Mouse (Mus musculus): Measurements from ENCODE around the gene 1110032A03Rik.

1110032A03Rik gene

DNA sequence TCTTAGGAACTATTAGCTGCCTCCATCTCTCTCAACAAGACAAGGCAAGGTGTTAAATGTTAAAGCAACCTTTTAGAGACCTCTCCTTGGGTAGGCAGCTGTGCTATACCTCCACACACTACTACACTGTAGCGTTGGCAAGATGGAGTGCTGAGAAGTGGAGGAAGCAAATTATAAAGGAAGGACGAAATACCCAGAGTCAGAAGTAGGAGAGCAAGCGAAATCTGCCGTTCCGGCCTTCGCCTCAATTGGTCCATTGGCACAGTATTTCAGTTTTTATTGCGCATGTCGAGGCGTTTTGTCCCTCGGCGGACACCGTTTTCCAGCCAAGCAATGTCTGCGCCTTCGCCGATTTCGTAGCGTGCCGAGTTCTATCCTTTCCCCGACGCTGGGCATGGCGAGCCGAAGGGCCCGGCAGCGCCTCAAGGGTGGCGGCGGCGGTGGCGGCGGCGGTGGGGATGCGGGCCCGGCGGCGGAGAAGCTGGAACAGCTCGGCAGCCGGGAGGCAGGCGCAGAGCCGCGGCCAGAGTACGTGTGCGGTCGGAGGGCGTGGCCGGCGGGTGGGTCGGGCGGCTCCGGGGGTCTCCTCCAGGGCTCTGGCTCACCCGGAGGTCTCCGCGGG, at the start of gene 1110032A03Rik, which contains the start of gene Alg9:
TSS of gene 1110032A03Rik (minus strand) at position 530 of the 622 bp plus-strand sequence.
TSS of gene Alg9 (plus strand) at position 29 of the 622 bp plus-strand sequence.
- DNase-seq (ENCODE audit: low read depth, low spot score), result peak; percentile 89

GRCm38 (mm10) chr9:50823779-50824453, 48.6 kb upstream of the 1110032A03Rik start:
- no peak for DNase-seq (ENCODE audit: low read depth, low spot score)

GRCm38 (mm10) chr9:50822216-50822615, 46.9 kb upstream of the 1110032A03Rik start:
- DNase-seq (ENCODE audit: low read depth, low spot score), result no peak

DNA sequence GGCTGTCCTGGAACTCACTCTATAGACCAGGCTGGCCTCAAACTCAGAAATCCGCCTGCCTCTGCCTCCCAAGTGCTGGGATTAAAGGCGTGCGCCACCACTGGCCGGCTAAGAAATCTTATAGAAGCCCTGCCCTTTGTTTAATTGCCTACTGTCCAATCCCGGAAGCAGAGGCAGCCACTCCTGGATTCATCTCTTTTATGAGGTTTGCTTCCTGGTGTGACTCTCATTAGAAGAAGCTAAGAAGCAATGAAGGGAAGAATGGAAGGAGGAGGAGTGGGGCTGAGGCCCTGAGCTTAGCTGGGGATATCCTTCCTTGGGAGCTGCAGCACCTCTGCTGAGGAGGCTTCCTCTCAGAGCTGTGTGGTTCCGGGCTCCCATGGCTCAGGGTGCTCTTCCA, 46.3 kb upstream of the 1110032A03Rik start:
- DNase-seq (ENCODE audit: low read depth, low spot score), result no peak

DNA sequence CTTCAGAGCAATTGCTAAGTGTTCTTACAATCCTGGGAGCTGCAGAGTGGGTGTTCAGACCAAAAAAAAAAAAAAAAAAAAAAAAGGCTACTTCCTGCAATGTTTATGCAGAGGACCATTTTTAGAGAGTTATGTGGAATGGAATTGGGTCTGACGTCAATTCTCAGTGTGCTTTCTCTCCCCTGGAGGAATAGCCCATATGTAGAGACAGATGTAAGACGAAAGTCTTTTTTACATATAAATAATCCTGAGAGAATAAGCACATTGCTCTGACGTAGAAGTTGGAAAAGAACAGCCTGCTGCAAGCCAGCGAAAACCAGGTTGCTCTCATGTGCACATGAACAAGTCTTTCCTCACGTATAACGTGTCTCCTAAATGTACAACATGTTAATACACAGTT, 44.4 kb upstream of the 1110032A03Rik start:
- DNase-seq (ENCODE audit: low read depth, low spot score), result no peak

- DNase-seq (ENCODE audit: low read depth, low spot score), result no peak
Observed at GRCm38 (mm10) chr9:50818050-50818449, 42.7 kb upstream of the 1110032A03Rik start.

GRCm38 (mm10) chr9:50816512-50816911, 41.2 kb upstream of the 1110032A03Rik start:
- no peak for DNase-seq (ENCODE audit: low read depth, low spot score)

DNA sequence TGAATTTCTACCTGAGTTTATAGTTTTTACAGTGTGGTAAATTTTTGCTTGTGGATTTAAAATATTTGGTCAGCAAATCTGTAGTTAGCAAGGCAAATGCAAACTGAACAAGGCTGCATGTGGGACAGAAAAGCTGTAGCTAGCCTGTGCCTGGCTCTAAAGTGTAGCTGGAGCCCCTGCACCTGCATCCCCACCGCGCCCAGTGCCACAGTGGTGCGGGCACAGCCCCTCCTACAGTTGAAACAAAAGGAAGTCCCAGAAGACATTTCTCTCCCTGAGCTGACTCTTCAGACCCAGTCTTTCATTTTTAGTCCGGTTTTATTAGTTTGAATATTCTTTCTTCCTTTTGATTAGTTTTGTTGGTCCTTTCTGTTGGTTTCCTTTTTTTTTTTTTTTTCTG, 40.3 kb upstream of the 1110032A03Rik start:
- no peak for DNase-seq (ENCODE audit: low read depth, low spot score)

DNA sequence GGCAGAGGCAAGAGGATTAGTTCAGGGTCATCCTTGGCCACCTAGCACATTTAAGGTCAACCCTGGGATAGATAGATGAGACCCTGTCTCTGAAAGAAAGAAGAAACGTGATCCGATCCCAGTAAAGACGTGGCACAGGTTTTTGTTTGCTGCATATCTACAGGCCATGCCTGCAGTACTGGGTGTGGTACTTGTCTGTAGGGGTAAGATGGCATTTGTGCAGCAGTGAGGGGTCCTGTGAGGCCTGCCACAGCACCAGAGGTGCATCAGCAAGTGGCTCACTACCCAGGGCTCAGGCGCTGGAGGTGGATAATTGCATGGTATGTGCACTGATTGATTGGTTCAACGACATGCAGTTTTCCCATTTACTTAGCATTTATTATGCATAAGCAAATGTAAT, 38.5 kb upstream of the 1110032A03Rik start:
- DNase-seq (ENCODE audit: low read depth, low spot score), result no peak

DNA sequence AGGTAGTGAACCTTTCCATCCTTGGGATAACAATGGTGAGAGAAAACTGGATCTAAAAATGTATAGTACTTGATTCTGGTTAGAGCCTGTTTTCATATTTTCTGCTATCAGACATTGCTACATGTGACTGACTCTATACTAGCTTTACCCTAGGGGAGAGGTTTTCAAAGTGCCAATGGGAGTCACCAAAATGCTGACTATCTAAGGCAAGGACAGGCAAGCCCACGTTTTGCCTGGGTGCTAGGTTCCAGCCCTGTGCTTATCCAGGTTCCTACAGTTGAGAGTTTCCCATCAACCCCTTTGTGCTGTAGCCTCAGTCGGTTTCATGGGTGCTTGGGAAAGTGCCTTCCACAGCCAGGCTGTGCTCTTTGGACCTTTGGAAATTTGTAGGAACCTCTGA, 36.4 kb upstream of the 1110032A03Rik start:
- no peak for DNase-seq (ENCODE audit: low read depth, low spot score)

DNA sequence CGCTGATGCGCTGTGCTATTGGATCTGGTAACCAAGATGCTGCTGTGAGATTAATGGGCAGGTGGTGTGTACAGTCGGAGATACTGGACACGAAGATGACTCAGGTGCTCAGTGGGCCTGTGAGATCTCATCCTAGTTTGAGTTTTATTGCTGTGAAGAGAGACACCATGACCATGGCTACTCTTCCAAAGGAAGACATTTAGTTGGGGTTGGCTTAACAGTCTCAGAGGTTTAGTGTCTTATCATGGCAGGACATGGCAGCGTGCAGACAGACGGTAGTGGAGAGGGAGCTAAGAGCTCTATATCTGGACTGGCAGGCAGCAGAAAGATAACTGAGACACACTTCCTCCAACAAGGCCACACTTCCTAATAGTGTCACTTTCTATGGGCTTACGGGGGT, 35.9 kb upstream of the 1110032A03Rik start:
- DNase-seq (ENCODE audit: low read depth, low spot score), result no peak

- DNase-seq (ENCODE audit: low read depth, low spot score), result no peak
Observed at GRCm38 (mm10) chr9:50809146-50809545, 33.8 kb upstream of the 1110032A03Rik start.

- DNase-seq (ENCODE audit: low read depth, low spot score), result no peak
Observed at GRCm38 (mm10) chr9:50808471-50808870, 33.2 kb upstream of the 1110032A03Rik start.

- no peak for DNase-seq (ENCODE audit: low read depth, low spot score)
Observed at GRCm38 (mm10) chr9:50803055-50803671, 27.8 kb upstream of the 1110032A03Rik start.

- DNase-seq (ENCODE audit: low read depth, low spot score), result peak; percentile 67
Observed at GRCm38 (mm10) chr9:50800985-50801384, 25.7 kb upstream of the 1110032A03Rik start.

GRCm38 (mm10) chr9:50798368-50798767, 23.0 kb upstream of the 1110032A03Rik start:
- DNase-seq (ENCODE audit: low read depth, low spot score), result no peak

DNA sequence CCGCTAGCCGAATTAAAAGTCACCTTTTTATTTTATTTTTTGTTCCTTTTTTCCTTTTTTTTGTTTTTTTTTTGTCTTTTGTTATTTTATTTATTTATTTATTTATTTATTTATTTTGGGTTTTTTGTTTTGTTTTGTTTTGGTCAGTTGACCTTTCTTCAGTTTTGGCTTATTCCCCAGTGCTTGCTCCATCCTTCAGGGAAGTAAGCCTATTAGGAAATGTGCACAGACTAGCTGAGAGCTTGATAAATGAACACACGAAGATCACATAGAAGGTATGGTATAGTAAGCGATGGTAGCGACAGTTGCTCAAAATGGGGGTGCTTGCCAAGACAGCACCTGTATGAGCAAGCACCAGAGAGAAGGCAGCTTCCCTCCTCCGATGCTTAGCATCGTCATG, 22.3 kb upstream of the 1110032A03Rik start:
- no peak for DNase-seq (ENCODE audit: low read depth, low spot score)

DNA sequence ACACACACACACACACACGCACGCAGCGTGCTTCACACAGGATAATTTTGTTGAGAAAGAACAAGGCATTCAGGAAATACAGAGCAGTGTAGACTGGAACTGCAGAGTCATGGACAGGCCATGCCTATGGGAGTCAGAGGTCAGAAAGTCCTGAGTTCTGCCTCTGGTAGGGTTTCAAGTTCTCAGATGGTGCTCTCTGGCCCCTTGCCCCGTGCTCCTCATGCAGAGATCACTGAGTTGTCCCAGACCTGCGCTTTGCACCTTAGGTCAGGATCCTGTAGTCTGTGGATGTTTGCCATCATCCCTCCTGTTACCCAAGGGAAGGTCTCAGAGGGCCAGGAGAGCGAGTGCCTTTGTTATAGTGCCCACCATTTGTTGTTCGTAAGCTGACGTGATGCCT, 21.5 kb upstream of the 1110032A03Rik start:
- no peak for DNase-seq (ENCODE audit: low read depth, low spot score)

- no peak for DNase-seq (ENCODE audit: low read depth, low spot score)
Observed at GRCm38 (mm10) chr9:50795266-50795665, 19.9 kb upstream of the 1110032A03Rik start.

GRCm38 (mm10) chr9:50782155-50782554, 6.8 kb upstream of the 1110032A03Rik start:
- DNase-seq (ENCODE audit: low read depth, low spot score), result peak; percentile 69

GRCm38 (mm10) chr9:50776162-50776760, 941 bp upstream of the 1110032A03Rik start:
- DNase-seq (ENCODE audit: low read depth, low spot score), result no peak

DNA sequence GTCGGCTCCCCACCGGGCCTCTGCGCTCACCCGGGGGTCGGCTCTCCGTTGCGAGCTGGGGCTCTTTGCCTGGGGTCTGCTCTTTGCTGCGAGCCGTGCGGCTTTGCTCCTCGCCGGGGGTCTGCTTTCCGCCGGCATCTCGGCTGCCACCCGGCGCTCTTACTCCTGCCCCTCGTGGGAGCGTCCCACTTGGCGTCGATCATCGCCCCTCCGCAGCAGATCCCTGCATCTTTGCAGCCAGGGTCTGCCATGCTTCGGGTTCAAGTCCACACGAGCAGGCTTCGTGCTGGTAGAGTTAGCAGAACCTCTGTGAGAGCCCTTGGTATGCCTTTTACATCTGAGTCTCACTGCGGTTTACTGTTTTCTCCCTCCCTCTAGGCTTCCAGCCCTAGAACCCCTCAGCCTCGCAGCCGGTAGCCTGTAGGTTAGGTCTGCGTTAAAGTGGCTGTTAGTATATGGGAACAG, 374 bp upstream of the 1110032A03Rik start:
- DNase-seq (ENCODE audit: low read depth, low spot score), result peak; percentile 44
